Mouse (Mus musculus) stomach, embryonic 16.5 days (tissue): ENCODE results near the gene Atf5. TPM values are rescaled to one million over a fixed set of nuclear protein-coding genes. Genes with fewer than 3 reads are reported as not detected.

ENCODE experiments used
- ATAC-seq: fragments of 200-750 bp; cut with Nextera tagmentation; 2 replicates; pipeline ENCODE4 v1.8.0; 2017; ENCODE audit warnings: moderate number of reproducible peaks, moderate TSS enrichment; ENCODE audit not compliant: insufficient read depth, low FRiP score
- H3K27ac ChIP-seq: fragments of 300-500 bp; sonication (generic); 2 replicates; pipeline ENCODE4 v1.5.1; 2014; ENCODE audit warnings: low read length
- H3K27me3 ChIP-seq: fragments of 300-500 bp; sonication (generic); 2 replicates; pipeline ENCODE4 v1.6.1; 2014; ENCODE audit warnings: low read length, control low read depth, mixed read lengths; ENCODE audit not compliant: control insufficient read depth, insufficient read depth
- H3K36me3 ChIP-seq: fragments of 300-500 bp; sonication (generic); 2 replicates; pipeline ENCODE4 v1.6.1; 2014; ENCODE audit warnings: low read length; ENCODE audit not compliant: control insufficient read depth, insufficient read depth
- H3K4me1 ChIP-seq: fragments of 300-500 bp; sonication (generic); 2 replicates; pipeline ENCODE4 v1.6.1; 2014; ENCODE audit warnings: low read length, control low read depth, mixed read lengths; ENCODE audit not compliant: control insufficient read depth, insufficient read depth
- H3K4me2 ChIP-seq: fragments of 300-500 bp; sonication (generic); 2 replicates; pipeline ENCODE4 v1.6.1; 2014; ENCODE audit warnings: low read depth, low read length, mixed read lengths
- H3K4me3 ChIP-seq: fragments of 300-500 bp; sonication (generic); replicated peaks from 2 replicates; pipeline ENCODE4 v1.5.1; 2014; ENCODE audit warnings: mild to moderate bottlenecking, low read length
- H3K9ac ChIP-seq: fragments of 300-500 bp; sonication (generic); 2 replicates; pipeline ENCODE4 v1.6.1; 2014; ENCODE audit warnings: low read length
- H3K9me3 ChIP-seq: fragments of 300-500 bp; sonication (generic); replicated peaks from 2 replicates; pipeline ENCODE4 v1.6.1; 2016; ENCODE audit warnings: low read length, control low read depth; ENCODE audit not compliant: control insufficient read depth
- WGBS: fragments of 180-500 bp; shearing (Covaris S2); extraction: QIAGEN DNeasy Blood & Tissue Kit; methylation state at CpG from one replicate; pipeline ENCODE4 v1.1.7; 2014; 5-methylcytosine and 5-hydroxymethylcytosine counted together
- polyA plus RNA-seq: library from polyadenylated mRNA; unstranded; fragments of >200 nt; fragmentation: Nextera tagmentation; extraction: Ambion mirVana; gene quantifications from 2 replicates; pipeline ENCODE4 v1.2.1, GENCODE M21; 2015

Gene Atf5
- 3.8 and 4.6 TPM in 2 replicates for polyA plus RNA-seq

DNA sequence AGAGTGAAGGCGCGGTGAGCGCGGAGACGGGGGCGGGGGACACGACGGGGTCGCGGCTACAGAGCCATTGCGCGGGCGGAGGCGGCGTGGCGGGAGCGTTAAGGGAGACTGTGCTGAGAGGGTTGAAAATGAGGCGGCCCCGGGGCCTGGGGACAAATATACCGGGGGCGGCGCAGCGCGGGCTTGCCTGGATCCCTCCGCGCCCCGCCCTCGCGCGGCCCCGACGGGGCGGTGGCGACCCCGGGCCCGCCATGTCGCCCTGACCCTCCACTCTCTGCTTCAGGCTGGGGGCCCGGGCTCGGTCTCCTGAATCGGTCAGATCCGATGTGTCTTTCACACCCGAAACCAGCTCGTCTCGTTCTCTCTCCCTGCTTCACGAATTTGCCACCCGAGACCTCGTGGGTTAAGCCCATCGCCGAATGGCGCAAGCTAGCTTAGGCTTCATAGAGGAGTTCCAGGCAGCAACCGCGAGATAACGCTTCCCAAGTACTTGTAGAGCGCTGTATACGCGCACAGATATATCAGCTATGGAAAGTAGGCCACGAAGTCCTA, at the start of gene Atf5:
TSS of gene Atf5 (minus strand) at position 189 of the 552 bp plus-strand sequence.
- peak within 1 kb of the TSS; percentile 85 for H3K4me3 ChIP-seq
- H3K27ac ChIP-seq: peak within 1 kb of the TSS; percentile 98
- H3K9ac ChIP-seq: peak within 1 kb of the TSS; percentile 95
- 0 out of 2 replicates have a peak, but pooled peaks cover 3% of the 10 kb centered on the region for H3K36me3 ChIP-seq
- H3K4me1 ChIP-seq: peaks cover 38% of the 10 kb centered on the region
- H3K9me3 ChIP-seq: no peaks in the 10 kb centered on the region
- WGBS: under 1% methylated on average over 54 of the region's 57 CpGs
- no peaks in the 10 kb centered on the region for H3K27me3 ChIP-seq
- peak; percentile 34 for ATAC-seq
- peak within 1 kb of the TSS; percentile 89 for H3K4me2 ChIP-seq

DNA sequence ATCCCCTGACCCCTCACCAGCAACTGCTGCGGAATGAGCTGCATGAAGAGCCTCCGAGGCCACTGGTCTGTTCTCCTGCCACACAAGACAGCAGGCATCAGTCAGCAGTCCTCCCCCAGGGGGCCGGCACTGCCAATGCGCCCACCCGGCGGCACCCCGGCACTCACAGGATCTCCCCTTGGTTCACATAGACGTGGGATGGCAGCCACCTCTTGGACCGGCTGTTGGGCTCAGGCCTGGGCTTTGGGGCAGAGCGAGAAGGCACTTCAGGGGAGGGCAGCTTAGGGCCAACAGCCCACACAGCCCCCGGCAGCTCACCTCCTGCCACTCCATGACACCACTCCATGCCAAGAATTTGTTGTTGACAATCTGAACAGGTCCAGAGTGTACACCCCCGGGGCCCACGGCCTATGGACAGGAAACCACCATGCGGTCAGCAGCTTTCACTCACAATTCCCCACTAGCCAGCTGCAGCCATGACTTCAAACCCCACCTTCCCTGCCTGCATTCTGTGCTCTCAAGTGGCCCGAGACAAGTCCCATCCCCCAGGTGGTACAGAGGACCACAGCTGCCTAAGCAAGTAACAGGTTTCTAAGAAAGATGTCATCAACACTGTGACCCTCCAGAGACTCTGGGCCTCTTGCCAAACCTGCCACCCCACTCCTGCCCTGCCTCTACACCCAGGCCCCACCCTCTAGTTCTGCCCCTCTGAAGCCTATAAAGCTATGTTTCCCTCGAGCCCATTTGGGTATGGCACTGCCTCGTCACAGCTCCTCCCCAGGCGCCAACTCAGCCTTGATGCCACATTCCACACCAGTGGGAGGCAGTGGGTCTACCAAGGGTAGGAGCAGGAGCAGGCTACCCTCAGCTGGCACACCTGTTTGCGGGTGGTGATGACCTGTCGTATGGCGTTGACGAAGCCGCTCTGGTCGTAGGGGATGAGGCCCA, 48.4 kb upstream of the Atf5 start:
- Histone ChIP-seq H3K36me3 (peaks cover 27% of the 10 kb centered on the region), H3K9ac (peak overlapping the region; percentile 1; the same call in 1 of the 2 replicates), H3K27ac (0 out of 2 replicates have a peak overlapping the region, but pooled peaks have one; percentile 74), H3K27me3 (no peaks in the 10 kb centered on the region), H3K4me1 (peaks cover 50% of the 10 kb centered on the region), H3K9me3 (no peaks in the 10 kb centered on the region), H3K4me2 (no peak overlapping the region), H3K4me3 (no peak overlapping the region)
- WGBS: 77% methylated on average over 24 of the region's 24 CpGs
- no peak for ATAC-seq

DNA sequence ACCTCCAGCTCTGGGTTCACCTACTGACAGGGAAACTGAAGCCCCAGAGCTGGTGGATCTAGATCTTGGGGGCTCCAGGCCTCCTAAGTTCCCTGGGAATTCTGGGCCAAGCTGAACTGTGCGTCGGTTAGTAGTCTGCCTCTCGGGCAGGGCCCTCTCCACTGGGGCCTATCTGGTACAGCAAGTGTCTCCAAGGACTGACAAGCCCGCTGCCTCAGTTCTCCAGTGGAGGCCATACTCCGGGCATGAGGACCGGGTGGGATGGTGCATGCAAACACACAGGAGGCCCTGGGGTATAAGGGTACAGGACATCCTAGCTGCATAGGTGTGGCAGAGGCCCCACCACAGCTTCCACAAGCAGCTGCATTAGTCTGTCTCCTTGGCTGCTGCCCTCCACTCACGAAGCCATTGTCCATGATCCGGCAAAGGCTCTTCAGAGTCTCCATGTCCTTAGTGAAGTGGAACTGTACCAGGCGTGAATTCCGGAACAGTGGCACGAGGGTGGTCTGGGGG, 47.6 kb upstream of the Atf5 start:
- H3K4me1 ChIP-seq: peaks cover 50% of the 10 kb centered on the region
- no peak overlapping the region for H3K27ac ChIP-seq
- no peak for ATAC-seq
- no peak overlapping the region for H3K9ac ChIP-seq
- H3K4me3 ChIP-seq: no peak overlapping the region
- H3K27me3 ChIP-seq: no peaks in the 10 kb centered on the region
- H3K36me3 ChIP-seq: peaks cover 27% of the 10 kb centered on the region
- WGBS: 82% methylated on average over 11 of the region's 11 CpGs
- H3K4me2 ChIP-seq: no peak overlapping the region
- no peaks in the 10 kb centered on the region for H3K9me3 ChIP-seq

DNA sequence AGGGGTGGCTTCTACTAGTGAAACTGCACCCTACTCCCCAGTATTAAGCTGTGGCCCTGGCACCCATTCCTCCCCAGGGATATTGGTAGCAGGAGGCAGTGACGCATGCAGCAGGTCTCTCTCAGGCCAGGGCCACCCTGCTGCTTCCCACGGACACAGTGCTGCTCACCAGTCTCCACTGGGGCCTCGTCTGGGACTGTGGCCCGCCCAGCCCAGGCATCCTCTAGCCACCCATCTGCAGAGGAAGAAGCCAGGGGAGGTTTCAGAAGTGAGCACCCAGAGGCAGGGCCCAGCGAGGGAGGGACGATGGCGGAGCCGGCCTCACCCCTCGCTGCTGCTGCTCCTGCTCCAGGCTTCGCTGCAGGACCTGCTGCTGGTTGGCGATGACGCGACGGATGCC, 46.8 kb upstream of the Atf5 start:
- no peaks in the 10 kb centered on the region for H3K9me3 ChIP-seq
- WGBS: 81% methylated on average over 14 of the region's 14 CpGs
- no peak overlapping the region for H3K9ac ChIP-seq
- H3K4me2 ChIP-seq: no peak overlapping the region
- no peak overlapping the region for H3K27ac ChIP-seq
- no peak for ATAC-seq
- no peak overlapping the region for H3K4me3 ChIP-seq
- H3K36me3 ChIP-seq: peaks cover 27% of the 10 kb centered on the region
- peaks cover 49% of the 10 kb centered on the region for H3K4me1 ChIP-seq
- no peaks in the 10 kb centered on the region for H3K27me3 ChIP-seq

DNA sequence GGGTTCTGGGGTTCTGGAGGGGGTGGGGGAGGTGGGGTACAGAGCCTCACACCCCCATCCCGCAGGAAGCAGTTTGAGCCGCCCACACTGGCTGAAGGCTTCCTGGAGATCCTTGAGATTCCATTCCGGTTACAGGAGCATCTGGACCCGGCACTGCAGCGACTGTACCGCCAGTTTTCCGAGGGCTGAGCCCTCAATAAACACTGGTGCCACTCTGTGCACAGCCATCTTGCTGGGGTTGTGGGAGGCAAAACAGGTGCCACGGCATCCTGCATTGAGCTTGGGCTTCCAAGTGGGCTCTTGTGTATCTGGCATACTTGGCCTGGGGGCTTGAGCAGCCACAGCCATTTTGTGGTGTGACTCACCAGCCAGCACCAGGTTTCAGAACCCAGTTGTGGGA, 46.0 kb upstream of the Atf5 start:
- Histone ChIP-seq H3K9ac (no peak overlapping the region), H3K9me3 (no peaks in the 10 kb centered on the region), H3K4me3 (no peak overlapping the region), H3K4me1 (peaks cover 48% of the 10 kb centered on the region), H3K4me2 (no peak overlapping the region), H3K27me3 (no peaks in the 10 kb centered on the region), H3K36me3 (peaks cover 27% of the 10 kb centered on the region), H3K27ac (peak overlapping the region; percentile 14; the same call in 1 of the 2 replicates)
- WGBS: 82% methylated on average over 8 of the region's 8 CpGs
- ATAC-seq: no peak

DNA sequence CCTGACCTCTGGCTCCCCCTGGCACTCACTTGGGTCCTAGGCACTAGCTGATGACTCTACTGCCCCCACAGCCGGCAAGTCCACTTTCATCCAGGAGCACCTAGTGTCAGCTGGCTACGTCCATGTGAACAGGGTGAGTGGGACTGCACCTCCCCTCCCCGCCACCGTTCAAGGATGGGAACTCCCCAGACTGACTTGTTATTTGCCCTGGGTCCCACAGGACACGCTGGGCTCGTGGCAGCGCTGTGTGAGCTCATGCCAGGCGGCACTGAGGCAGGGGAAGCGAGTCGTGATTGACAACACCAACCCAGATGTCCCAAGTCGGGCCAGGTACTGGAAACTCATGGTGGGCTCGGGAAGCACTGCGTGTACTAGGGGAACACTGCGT, 45.0 kb upstream of the Atf5 start:
- Histone ChIP-seq H3K9ac (0 out of 2 replicates have a peak overlapping the region, but pooled peaks have one; percentile 42), H3K4me1 (peaks cover 41% of the 10 kb centered on the region), H3K4me2 (no peak overlapping the region), H3K4me3 (no peak overlapping the region), H3K9me3 (no peaks in the 10 kb centered on the region), H3K27me3 (no peaks in the 10 kb centered on the region), H3K27ac (peak overlapping the region; percentile 34; the same call in 1 of the 2 replicates), H3K36me3 (peaks cover 27% of the 10 kb centered on the region)
- WGBS: 79% methylated on average over 14 of the region's 14 CpGs
- no peak for ATAC-seq

DNA sequence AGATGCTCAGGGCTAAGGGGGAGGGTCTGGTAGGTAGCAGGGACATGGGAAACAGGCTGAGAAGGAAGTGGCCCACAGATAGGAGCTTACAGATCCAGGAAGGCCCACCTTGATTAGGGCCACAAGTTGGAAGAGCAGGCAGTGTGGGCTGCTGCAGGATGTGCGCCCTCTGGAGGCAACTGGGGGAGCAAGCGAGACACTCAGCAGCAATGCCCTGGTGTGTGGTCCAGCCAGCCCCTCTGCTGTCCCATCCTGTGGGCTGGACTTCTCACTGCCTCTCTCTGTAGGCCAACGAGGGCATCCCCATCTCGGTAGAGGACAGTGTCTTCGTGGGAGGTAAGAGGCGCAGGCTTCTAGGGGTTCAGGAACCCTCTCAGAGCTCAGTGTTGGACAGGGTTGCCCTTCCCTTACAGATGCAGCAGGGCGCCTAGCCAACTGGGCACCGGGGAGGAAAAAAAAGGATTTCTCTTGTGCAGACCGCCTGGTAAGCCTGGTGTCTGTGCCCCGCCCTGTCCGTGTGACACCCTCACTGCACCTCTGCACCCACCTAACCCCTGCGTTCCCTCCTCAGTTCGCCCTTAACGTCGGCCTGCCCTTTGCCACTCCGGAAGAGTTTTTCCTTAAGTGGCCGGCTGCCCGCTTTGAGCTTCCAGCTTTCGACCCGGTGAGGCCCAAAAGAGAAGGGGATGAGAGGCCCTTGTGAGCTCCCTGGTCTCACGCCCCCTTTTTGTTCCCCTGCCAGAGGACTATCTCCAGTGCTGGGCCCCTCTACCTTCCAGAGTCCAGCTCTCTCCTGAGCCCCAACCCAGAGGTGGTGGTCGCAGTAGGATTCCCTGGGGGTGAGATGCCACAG, 44.3 kb upstream of the Atf5 start:
- H3K9ac ChIP-seq: peak overlapping the region; percentile 42
- no peak overlapping the region for H3K4me3 ChIP-seq
- WGBS: 50% methylated on average over 22 of the region's 22 CpGs
- H3K27ac ChIP-seq: peak overlapping the region; percentile 34
- peaks cover 27% of the 10 kb centered on the region for H3K36me3 ChIP-seq
- H3K9me3 ChIP-seq: no peaks in the 10 kb centered on the region
- no peak overlapping the region for H3K4me2 ChIP-seq
- H3K4me1 ChIP-seq: peaks cover 38% of the 10 kb centered on the region
- no peaks in the 10 kb centered on the region for H3K27me3 ChIP-seq
- ATAC-seq: 0 out of 2 replicates have a peak, but pooled peaks have one; percentile 15

DNA sequence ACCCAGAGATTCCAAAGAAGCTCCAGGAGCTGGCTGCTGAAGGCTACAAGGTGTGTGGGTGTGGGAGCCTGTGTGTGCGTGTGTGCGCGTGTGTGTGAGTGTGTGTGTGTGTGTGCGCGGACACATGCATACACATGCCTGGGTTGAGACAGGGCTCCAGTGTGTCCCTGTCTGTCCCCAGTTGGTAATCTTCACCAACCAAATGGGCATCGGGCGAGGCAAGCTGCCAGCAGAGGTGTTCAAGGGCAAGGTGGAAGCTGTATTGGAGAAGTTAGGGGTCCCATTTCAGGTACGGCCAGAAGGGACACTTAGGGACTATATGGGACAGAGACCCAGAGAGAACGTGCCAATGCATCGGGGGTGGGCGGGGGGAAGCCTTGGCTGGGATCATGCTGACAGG, 43.4 kb upstream of the Atf5 start:
- 89% methylated on average over 11 of the region's 11 CpGs for WGBS
- H3K4me1 ChIP-seq: peaks cover 37% of the 10 kb centered on the region

More for the DNA sequence above, 43.4 kb upstream of the Atf5 start:
- H3K27me3 ChIP-seq: no peaks in the 10 kb centered on the region
- no peak overlapping the region for H3K4me2 ChIP-seq
- H3K9me3 ChIP-seq: no peaks in the 10 kb centered on the region
- no peak overlapping the region for H3K4me3 ChIP-seq
- no peak for ATAC-seq
- H3K27ac ChIP-seq: no peak overlapping the region
- H3K9ac ChIP-seq: no peak overlapping the region
- H3K36me3 ChIP-seq: peaks cover 27% of the 10 kb centered on the region
